Mouse (Mus musculus): ENCODE results near the gene Scaf4. TPM values are rescaled to one million over a fixed set of nuclear protein-coding genes. Genes with fewer than 3 reads are reported as not detected.
A peak's percentile ranks its signal among the peaks of the same experiment; 100 is the strongest.
"Not testable (repeated sequence)": the region's sequence is repeated elsewhere in the genome, so short reads cannot be mapped to it uniquely, and the experiment has no call there.

Gene Scaf4
- polyA plus RNA-seq, 1 experiment from 2014 or later, result 32.6 TPM

- no peaks in the 10 kb centered on the region for H3K9me3 ChIP-seq (replicated peaks)
- no peak for ATAC-seq (replicated peaks; ENCODE audit: low FRiP score)
- no peak overlapping the region for H3K4me2 ChIP-seq
- no peak overlapping the region for H3K27ac ChIP-seq
- H3K4me1 ChIP-seq, result no peaks in the 10 kb centered on the region
- WGBS, result 90% methylated on average over 5 of the region's 5 CpGs
- H3K9ac ChIP-seq, result no peak overlapping the region
- H3K27me3 ChIP-seq, result no peaks in the 10 kb centered on the region
- H3K4me3 ChIP-seq (replicated peaks), result no peak overlapping the region
- peaks cover 69% of the 10 kb centered on the region for H3K36me3 ChIP-seq
Measured at GRCm38 (mm10) chr16:90259623-90260022, 24.7 kb downstream of the Scaf4 start.

- ATAC-seq (replicated peaks; ENCODE audit: low FRiP score), result no peak
- Histone ChIP-seq H3K36me3 (peaks cover 76% of the 10 kb centered on the region), H3K4me3 (replicated peaks) (no peak overlapping the region), H3K9ac (no peak overlapping the region), H3K27ac (no peak overlapping the region), H3K4me1 (no peaks in the 10 kb centered on the region), H3K4me2 (no peak overlapping the region), H3K9me3 (replicated peaks) (no peaks in the 10 kb centered on the region), H3K27me3 (no peaks in the 10 kb centered on the region)
- WGBS, result 96% methylated on average over 7 of the region's 7 CpGs
Measured at GRCm38 (mm10) chr16:90258950-90259349, 25.4 kb downstream of the Scaf4 start.

GRCm38 (mm10) chr16:90252521-90252920, 31.8 kb downstream of the Scaf4 start:
- Histone ChIP-seq H3K27me3 (no peaks in the 10 kb centered on the region), H3K36me3 (peaks cover 90% of the 10 kb centered on the region), H3K9me3 (replicated peaks) (no peaks in the 10 kb centered on the region), H3K27ac (no peak overlapping the region), H3K4me2 (no peak overlapping the region), H3K4me3 (replicated peaks) (no peak overlapping the region), H3K9ac (no peak overlapping the region), H3K4me1 (no peaks in the 10 kb centered on the region)
- no peak for ATAC-seq (replicated peaks; ENCODE audit: low FRiP score)
- WGBS, result 90% methylated on average over 2 of the region's 2 CpGs

DNA sequence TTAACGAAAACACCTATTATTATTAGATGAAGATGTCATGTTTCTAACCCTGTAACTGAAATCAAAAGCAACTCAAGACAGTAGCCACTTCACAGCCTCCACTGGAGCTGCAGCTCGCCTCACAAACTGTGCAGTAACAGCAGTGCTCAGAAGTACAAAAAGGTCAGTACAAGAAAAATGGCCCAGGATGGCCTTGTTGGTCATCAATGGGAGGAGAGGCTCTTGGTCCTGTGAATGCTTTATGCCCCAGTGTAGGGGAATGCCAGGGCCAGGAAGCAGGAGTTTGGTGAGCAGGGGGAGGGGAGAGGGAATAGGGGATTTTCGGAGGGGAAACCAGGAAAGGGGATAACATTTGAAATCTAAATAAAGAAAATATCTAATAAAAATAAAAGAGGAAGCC, 33.0 kb downstream of the Scaf4 start:
- H3K36me3 ChIP-seq, result peaks cover 89% of the 10 kb centered on the region
- not testable (repeated sequence) for H3K27ac ChIP-seq; H3K9me3 ChIP-seq (replicated peaks); H3K9ac ChIP-seq; H3K4me1 ChIP-seq; ATAC-seq (replicated peaks; ENCODE audit: low FRiP score); H3K4me2 ChIP-seq; H3K4me3 ChIP-seq (replicated peaks); H3K27me3 ChIP-seq
- 89% methylated on average over 3 of the region's 3 CpGs for WGBS

- H3K9me3 ChIP-seq (replicated peaks), result no peaks in the 10 kb centered on the region
- H3K36me3 ChIP-seq, result peaks cover 93% of the 10 kb centered on the region
- WGBS, result 92% methylated on average over 7 of the region's 7 CpGs
- H3K4me3 ChIP-seq (replicated peaks), result no peak overlapping the region
- no peak for ATAC-seq (replicated peaks; ENCODE audit: low FRiP score)
- no peak overlapping the region for H3K4me2 ChIP-seq
- H3K27ac ChIP-seq, result no peak overlapping the region
- H3K27me3 ChIP-seq, result no peaks in the 10 kb centered on the region
- H3K4me1 ChIP-seq, result no peaks in the 10 kb centered on the region
- no peak overlapping the region for H3K9ac ChIP-seq
Measured at GRCm38 (mm10) chr16:90250099-90250498, 34.2 kb downstream of the Scaf4 start.

DNA sequence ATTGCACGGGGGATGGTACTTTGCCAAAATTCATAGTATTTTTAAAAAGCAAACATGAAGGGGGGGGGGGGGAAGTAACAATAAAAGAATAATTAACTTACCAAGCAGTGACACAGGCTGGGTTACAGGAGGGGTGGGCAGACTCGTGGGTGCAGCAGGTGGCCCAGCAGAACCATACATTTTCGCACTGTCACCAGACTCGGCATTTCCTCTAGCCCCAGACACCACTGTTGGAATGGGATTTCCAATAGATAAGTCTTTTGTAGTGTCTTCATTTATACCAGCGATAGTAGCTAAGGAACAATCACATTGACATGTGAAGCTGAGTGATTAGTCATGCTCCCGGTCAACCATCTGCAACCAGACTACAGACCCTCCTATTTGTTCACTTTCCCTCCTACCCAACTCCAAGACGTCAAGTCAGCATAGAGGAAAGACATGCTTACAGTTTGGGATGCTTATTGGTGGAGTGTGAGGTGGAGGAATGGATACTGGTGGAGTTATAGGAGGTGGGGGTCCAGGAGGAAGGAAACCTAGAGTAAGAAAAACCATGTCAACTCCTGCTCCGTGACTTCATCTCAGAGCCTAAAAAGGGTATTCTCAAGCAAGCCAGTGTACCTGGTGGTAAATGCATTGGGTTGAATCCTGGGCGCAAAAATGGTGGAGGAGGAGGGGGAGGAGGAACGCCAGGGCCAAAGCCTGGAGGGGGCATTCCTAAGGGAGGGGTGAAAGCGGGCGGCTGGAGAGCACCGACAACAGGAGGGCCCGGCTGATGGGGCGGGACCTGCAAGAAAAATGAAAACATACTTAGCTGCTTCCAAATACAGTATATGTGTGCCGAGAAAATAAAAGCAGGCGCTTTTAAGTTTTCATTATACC, 41.6 kb downstream of the Scaf4 start:
- WGBS, result 80% methylated on average over 17 of the region's 17 CpGs
- no peak overlapping the region for H3K4me2 ChIP-seq
- no peak overlapping the region for H3K27ac ChIP-seq
- peaks cover 92% of the 10 kb centered on the region for H3K36me3 ChIP-seq
- no peak overlapping the region for H3K4me3 ChIP-seq (replicated peaks)
- no peaks in the 10 kb centered on the region for H3K27me3 ChIP-seq
- H3K9ac ChIP-seq, result no peak overlapping the region
- no peak for ATAC-seq (replicated peaks; ENCODE audit: low FRiP score)
- H3K9me3 ChIP-seq (replicated peaks), result no peaks in the 10 kb centered on the region
- no peaks in the 10 kb centered on the region for H3K4me1 ChIP-seq

- Histone ChIP-seq H3K27me3 (no peaks in the 10 kb centered on the region), H3K4me3 (replicated peaks) (no peak overlapping the region), H3K4me1 (no peaks in the 10 kb centered on the region), H3K27ac (no peak overlapping the region), H3K36me3 (peaks cover 89% of the 10 kb centered on the region), H3K9ac (no peak overlapping the region), H3K9me3 (replicated peaks) (no peaks in the 10 kb centered on the region), H3K4me2 (no peak overlapping the region)
- no peak for ATAC-seq (replicated peaks; ENCODE audit: low FRiP score)
- WGBS, result 79% methylated on average over 4 of the region's 4 CpGs
Measured at GRCm38 (mm10) chr16:90241875-90242274, 42.4 kb downstream of the Scaf4 start.

- H3K4me3 ChIP-seq (replicated peaks), result no peak overlapping the region
- H3K9me3 ChIP-seq (replicated peaks), result no peaks in the 10 kb centered on the region
- H3K27ac ChIP-seq, result no peak overlapping the region
- H3K4me2 ChIP-seq, result no peak overlapping the region
- WGBS, result 89% methylated on average over 6 of the region's 6 CpGs
- H3K36me3 ChIP-seq, result peaks cover 76% of the 10 kb centered on the region
- no peaks in the 10 kb centered on the region for H3K27me3 ChIP-seq
- no peak overlapping the region for H3K9ac ChIP-seq
- no peaks in the 10 kb centered on the region for H3K4me1 ChIP-seq
- ATAC-seq (replicated peaks; ENCODE audit: low FRiP score), result no peak
Measured at GRCm38 (mm10) chr16:90239128-90239746, 45.1 kb downstream of the Scaf4 start.

DNA sequence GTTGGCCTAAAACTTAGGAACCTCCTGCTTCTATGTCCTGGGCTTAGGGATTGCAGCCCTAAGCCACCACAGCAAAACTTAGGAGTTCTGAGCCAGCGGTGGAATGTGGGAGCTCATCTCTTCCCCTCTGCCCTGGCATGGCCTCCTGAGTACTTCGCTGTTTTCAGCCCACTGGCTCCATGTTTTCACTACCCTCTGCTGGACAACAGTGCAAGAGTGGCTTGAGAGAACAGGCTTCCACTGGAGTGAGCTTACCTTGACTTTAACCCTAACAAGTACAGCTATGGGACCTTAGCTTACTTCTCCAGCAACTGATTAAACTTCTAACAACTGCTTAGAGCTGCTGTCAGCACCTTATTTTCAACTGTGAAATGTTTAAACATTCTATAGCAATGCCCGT, 49.1 kb downstream of the Scaf4 start:
- no peaks in the 10 kb centered on the region for H3K27me3 ChIP-seq
- ATAC-seq (replicated peaks; ENCODE audit: low FRiP score), result 0 out of 2 replicates have a peak, but pooled peaks have one; percentile 40
- H3K4me2 ChIP-seq, result no peak overlapping the region
- H3K27ac ChIP-seq, result no peak overlapping the region
- no peaks in the 10 kb centered on the region for H3K9me3 ChIP-seq (replicated peaks)
- H3K9ac ChIP-seq, result no peak overlapping the region
- 88% methylated on average over 3 of the region's 3 CpGs for WGBS
- no peaks in the 10 kb centered on the region for H3K4me1 ChIP-seq
- no peak overlapping the region for H3K4me3 ChIP-seq (replicated peaks)
- H3K36me3 ChIP-seq, result peaks cover 50% of the 10 kb centered on the region

GRCm38 (mm10) chr16:90234617-90235016, 49.7 kb downstream of the Scaf4 start:
- ATAC-seq (replicated peaks; ENCODE audit: low FRiP score), result no peak
- Histone ChIP-seq H3K4me1 (no peaks in the 10 kb centered on the region), H3K27me3 (no peaks in the 10 kb centered on the region), H3K27ac (no peak overlapping the region), H3K36me3 (peaks cover 50% of the 10 kb centered on the region), H3K9me3 (replicated peaks) (no peaks in the 10 kb centered on the region), H3K9ac (no peak overlapping the region), H3K4me3 (replicated peaks) (no peak overlapping the region), H3K4me2 (no peak overlapping the region)
- 52% methylated on average over 6 of the region's 6 CpGs for WGBS

DNA sequence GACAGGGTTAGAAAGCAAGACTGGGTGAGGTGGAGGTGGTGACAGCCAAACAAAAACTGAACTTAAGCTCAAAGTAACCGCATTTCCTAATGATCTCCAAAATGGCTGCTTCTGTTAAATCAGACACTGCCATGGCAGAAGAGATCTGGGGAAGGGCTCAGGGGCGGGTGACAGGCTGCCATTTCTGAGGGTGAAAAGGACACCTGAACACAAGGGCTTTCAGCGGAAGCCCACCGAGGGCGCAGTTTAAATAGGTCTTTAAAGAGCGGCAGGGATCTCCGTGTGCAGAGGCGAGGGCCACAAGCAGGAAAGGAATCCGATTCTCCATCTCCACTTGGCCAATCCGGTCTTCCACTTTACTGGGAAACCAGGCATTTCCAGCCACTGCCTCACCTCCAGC, 50.6 kb downstream of the Scaf4 start:
- WGBS, result 88% methylated on average over 10 of the region's 10 CpGs
- no peak overlapping the region for H3K27ac ChIP-seq
- no peak overlapping the region for H3K9ac ChIP-seq
- peaks cover 48% of the 10 kb centered on the region for H3K36me3 ChIP-seq
- no peak overlapping the region for H3K4me3 ChIP-seq (replicated peaks)
- H3K4me1 ChIP-seq, result no peaks in the 10 kb centered on the region
- H3K4me2 ChIP-seq, result no peak overlapping the region
- ATAC-seq (replicated peaks; ENCODE audit: low FRiP score), result no peak
- no peaks in the 10 kb centered on the region for H3K27me3 ChIP-seq
- H3K9me3 ChIP-seq (replicated peaks), result no peaks in the 10 kb centered on the region

DNA sequence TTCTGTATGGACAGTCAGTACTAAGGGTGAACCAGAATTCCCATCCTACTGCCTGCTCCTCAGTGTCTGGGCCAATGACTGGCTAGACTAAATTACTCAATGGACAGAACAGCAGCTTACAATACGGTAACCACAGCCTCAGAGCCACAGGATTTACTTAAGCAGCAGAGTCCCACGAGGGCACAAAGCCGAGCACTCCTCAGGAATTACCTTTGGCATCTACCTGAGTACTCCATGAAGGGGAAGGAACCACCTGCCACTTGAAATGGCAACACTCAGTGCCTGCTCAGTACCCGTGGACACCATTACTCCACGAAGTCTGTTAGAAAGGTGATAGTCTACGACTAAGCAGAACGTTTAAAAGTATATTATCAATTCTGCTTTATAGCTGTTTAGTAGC, 53.0 kb downstream of the Scaf4 start:
- peaks cover 51% of the 10 kb centered on the region for H3K36me3 ChIP-seq
- H3K9me3 ChIP-seq (replicated peaks), result no peaks in the 10 kb centered on the region
- H3K27ac ChIP-seq, result no peak overlapping the region
- H3K4me3 ChIP-seq (replicated peaks), result no peak overlapping the region
- no peaks in the 10 kb centered on the region for H3K27me3 ChIP-seq
- no peak for ATAC-seq (replicated peaks; ENCODE audit: low FRiP score)
- H3K4me2 ChIP-seq, result no peak overlapping the region
- no peaks in the 10 kb centered on the region for H3K4me1 ChIP-seq
- WGBS, result 89% methylated on average over 7 of the region's 7 CpGs
- no peak overlapping the region for H3K9ac ChIP-seq

Data from kidney, embryonic 15.5 days (tissue).